Mouse (Mus musculus) WW6 (cell line): ENCODE measurements around the gene 4921536K21Rik.

Experiments
- DNase-seq: peaks from one replicate; pipeline ENCODE4 v3.0.0-alpha.2; 2013; ENCODE audit warnings: low read depth, low spot score

Gene 4921536K21Rik

DNA sequence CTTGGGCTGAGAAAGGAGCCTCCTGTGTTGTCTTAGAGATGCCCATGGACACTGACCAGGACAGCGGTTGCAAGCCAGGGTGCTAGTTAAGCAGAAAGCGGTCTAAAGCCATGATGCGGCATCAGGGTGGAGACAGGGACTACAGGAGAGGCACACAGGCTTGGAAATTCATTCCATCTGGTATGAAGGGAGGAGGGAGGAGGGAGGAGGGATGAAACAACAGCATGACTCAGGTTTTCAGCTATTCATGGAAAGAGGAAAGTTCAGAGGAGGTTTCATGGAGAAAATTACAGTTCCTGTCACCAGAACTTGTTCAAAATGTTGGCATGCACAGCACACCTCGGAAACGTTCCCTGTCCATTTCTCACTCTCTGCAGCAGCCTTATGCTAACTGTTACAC lies 39.1 kb downstream of the 4921536K21Rik start:
- no peak for DNase-seq

DNA sequence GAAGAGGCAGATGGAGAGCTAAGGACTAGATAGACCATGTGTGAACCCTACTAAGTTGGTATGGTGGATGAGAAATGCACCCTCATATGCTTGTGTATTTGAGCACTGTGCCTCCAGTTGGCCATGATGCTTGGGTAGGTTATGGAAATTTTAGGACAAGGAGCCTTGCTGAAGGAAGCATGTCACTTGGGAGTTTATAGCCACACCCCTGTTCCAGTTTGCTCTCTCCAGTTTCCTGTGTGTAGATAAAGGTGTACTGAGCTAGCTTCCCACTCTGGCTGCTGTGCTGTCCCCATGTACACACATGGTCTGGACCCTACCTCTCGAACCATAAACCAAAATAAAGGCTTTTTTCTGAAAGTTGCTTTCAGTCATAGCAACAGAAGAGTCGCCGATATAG lies 40.7 kb downstream of the 4921536K21Rik start:
- DNase-seq: no peak

DNA sequence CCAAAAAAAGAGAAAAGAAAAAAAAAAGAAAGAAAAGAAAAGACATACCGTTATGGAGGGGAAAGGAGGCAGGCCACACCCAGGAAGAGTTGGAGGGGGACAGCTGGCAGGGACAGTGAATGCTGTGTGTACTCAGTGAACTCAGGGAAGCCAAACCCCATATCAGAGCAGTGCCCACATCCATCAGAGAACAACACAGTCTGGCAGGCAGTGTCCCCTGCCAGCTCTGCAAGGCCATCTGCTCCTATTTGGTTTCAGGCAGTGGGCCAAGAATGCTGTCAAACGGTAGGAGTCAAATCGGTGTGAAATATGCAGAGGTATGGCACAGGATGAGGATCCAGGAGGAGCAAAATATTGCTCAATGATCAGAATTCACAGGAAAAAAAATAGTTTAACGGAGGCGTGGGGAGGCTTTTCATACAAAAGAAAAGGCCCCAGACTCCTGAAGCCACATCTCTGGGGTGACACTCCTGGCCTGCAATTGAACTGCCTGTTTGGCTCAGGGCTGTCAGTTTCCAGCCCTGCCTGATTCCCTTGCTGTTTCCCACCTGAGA lies 41.3 kb downstream of the 4921536K21Rik start:
- DNase-seq: no peak

DNA sequence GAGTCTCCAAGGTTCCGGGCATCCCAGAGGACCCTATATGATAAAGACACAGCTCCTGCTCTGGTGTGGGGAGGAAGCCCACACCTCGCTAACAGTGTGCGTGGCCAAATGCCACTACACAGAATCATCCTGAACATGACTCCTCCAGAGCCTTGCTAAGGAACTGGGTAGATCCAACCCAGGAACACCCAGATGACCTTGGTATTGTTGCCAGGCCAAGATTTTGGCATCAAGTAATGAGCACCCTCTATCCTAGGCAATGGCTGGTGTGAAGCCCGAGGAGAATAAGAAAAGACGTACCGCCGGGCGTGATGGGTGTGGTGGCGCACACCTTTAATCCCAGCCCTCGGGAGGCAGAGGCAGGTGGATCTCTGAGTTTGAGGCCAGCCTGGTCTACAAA lies 41.9 kb downstream of the 4921536K21Rik start:
- no peak for DNase-seq

DNA sequence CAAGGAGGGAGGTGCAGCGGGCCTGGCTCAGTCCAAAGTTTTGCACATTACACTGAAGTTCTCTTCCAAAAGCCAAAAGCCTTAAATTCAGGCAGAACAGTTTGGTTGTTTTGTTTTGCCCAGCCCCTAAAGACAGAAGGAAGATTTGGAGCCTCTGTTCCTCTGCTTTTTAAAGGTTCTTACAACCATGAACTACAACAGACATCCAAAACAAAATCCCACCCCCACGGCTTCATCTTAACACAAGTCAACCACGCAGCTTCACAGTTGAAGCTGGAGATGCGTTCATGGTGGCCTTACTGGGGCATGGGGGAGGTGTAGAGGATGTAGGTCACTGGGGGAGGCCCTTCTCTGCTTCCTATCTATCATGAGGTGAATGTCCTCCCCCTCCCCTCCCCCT lies 43.0 kb downstream of the 4921536K21Rik start:
- no peak for DNase-seq

DNA sequence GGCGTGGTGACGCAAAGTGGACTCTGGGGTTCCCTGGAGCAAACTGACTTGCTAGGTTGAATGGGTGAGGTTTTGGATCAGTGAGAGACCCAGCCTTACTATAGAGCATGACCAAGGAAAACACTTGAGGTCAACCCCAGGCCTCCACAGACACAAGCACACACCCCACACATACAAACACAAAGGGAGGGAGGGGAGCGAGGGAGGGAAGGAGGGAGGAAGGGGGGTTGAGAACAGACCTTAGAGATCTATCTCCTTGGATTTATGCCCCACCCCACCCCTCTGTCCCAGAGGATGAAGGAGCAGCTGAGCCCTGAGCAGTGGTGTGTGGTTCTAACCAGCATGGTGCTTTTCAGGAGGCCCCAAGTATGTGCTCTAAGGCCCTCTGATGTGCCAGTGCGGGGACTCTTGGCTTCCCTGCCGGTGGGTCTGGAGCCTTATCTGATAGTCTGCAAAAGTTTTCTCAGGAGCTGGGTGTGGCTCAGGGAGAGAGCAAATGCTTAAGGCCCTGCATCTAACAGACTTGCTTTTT lies 44.1 kb downstream of the 4921536K21Rik start:
- no peak for DNase-seq

DNA sequence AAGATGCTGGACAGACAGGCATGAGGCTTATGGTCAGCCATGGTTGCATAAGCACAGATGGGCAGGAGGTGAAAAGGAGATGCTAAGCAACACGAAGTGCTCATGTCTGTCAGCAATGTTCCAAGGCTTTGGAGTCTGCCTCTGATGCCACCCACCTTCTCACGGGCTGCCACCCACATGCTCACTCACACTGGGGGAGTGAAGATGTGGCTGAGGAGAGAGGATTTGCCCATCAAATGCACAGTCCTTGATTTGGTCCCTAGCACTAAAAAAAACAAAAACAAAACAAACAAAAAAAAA lies 44.6 kb downstream of the 4921536K21Rik start:
- no peak for DNase-seq

DNA sequence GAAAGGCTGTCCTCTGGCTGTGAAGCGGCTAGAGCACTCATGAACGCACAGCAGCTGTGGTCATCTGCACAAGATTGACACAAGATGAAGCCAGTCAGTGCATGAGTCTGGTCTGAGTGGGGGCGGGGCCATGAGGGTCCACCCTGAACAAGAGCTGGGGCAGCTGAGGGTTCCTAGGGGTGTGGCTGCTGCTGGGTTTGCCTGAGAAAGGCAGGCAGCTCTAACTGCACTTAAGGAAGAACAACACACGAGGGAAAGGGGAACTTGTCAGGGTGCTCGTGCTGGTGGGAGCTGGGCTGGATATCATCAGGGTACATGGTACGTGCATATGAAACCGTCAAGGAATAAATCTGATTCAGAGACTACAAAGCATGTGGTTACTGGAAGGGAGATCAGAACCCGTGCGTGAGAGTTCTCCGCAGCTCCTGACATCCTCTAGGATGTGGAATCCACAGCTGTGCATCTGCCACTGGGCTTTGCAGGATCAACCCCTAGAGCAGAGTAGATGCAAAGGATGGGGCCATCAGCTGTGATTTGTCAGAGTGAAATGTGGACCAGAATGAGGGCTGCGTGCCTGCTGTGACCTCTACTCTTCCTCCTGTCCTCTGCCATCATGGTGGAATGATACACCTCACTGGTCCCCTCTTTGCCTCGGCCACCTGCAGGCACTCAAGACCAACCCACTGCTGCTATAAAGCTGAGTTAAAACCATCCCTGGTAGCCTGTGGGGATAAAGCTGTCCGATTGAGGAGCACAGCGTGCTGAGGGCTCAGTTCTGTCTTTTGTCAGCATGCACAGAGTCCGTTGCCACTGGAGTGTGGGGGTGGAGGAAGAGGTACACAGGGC lies 45.2 kb downstream of the 4921536K21Rik start:
- no peak for DNase-seq

DNA sequence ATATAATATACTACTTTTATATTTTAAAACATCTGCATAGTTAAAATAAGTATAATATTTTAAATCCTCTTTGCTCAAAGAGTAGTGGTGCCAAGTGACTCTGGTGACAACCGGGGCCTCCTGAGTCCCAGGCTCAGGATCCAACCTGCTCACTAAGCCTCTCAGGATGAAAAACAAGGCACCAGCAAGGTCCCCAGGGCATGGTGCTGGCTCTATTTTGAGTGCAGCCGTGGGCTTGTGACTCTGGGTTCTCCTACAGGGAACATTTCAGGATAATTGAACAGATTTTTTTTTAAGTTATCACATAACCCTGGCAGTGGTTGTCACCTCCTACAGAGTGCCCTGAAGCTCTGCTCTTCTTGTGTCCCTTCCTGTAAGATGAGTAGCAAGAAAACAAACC lies 48.5 kb downstream of the 4921536K21Rik start:
- no peak for DNase-seq

DNA sequence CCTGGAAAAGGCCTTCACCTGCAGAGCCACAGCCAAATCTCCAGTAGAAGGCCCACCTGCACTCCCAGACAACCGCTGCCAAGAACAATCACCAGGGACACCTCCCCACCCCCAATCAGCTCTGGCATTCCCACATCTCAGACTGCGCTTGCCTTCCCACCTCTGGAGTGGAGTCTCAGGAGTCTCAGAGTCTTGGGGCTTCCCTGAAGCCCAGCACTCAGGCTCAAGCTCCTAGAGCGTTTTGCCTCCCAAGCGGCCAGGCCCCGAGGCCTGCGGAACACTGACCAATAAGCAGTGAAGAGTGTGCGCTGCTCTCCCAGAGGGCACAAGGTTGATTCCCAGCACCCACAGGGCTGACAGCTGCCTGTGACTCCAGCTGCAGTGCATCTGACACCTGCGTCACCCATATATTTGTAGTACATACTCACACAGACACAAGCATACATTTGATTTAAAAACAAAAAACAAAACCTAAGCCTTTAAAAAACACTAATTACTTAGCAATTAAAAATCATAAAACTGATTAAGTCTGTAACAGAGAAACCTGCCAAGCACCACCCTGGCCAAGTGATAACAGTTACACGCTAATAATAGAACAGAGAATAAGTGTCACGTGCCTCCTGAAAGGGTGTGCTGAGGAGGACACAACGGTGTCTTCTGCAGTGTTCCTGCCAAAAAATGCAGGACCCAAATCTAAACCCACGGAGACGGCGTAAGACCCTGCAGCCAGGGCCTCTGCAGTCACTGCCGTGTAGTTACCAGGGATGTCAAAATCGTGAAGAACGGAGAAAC lies 50.8 kb downstream of the 4921536K21Rik start:
- no peak for DNase-seq
